Mouse (Mus musculus): ENCODE data around the gene Gm6812. TPM values are rescaled to one million over a fixed set of nuclear protein-coding genes. Genes with fewer than 3 reads are reported as not detected.
"Not testable (repeated sequence)": the region's sequence is repeated elsewhere in the genome, so short reads cannot be mapped to it uniquely, and the experiment has no call there.

Gm6812 gene
- not detected in 2 replicates for polyA plus RNA-seq (2016; fragmentation: Nextera tagmentation; extraction: Ambion mirVana)

GRCm38 (mm10) chrX:68892953-68893352 lies at the start of gene Gm6812:
Gene Gm6812, minus strand, starts transcription at chrX:68893053.
- not testable (repeated sequence) for H3K9me3 ChIP-seq; H3K36me3 ChIP-seq (replicated peaks); DNase-seq (ENCODE audit: low spot score); H3K4me3 ChIP-seq; H3K27ac ChIP-seq (replicated peaks); H3K4me1 ChIP-seq; H3K27me3 ChIP-seq (replicated peaks; ENCODE audit: low read depth, poor library complexity, severe bottlenecking)
- WGBS, result 67% methylated on average over 5 of the region's 5 CpGs

GRCm38 (mm10) chrX:68865145-68865544 lies 27.7 kb downstream of the Gm6812 start:
- no peak for DNase-seq (ENCODE audit: low spot score)
- WGBS, result 47% methylated on average over 2 of the region's 2 CpGs

More at GRCm38 (mm10) chrX:68865145-68865544, 27.7 kb downstream of the Gm6812 start:
- no peak overlapping the region for H3K4me3 ChIP-seq
- H3K4me1 ChIP-seq, result no peaks in the 10 kb centered on the region
- H3K9me3 ChIP-seq, result no peaks in the 10 kb centered on the region
- no peak overlapping the region for H3K27ac ChIP-seq (replicated peaks)
- H3K36me3 ChIP-seq (replicated peaks), result no peaks in the 10 kb centered on the region
- H3K27me3 ChIP-seq (replicated peaks; ENCODE audit: low read depth, poor library complexity, severe bottlenecking), result no peaks in the 10 kb centered on the region

Other genes starting within 250 kb of the Gm6812 start
- 65.6 and 66.7 TPM in 2 replicates for gene Fmr1, start 214.5 kb downstream of the Gm6812 start, polyA plus RNA-seq (2016; fragmentation: Nextera tagmentation; extraction: Ambion mirVana)
- gene Fmr1nb, start 131.2 kb downstream of the Gm6812 start, polyA plus RNA-seq (2016; fragmentation: Nextera tagmentation; extraction: Ambion mirVana), result 0.34 TPM in 1 of 2 replicates, not detected in the other
- 2.5 and 3.1 TPM in 2 replicates for gene Gm14698, start 72.0 kb downstream of the Gm6812 start, polyA plus RNA-seq (2016; fragmentation: Nextera tagmentation; extraction: Ambion mirVana)

Measured in embryonic facial prominence, embryonic 10.5 days (tissue).